ENCODE assay signal across 16 mouse cellular contexts in genomic region chr13:112523346-112523970, GRCm38 (mm10).
"Had no signal": no experiment of that assay in that cellular context is flagged by ENCODE, and none has a peak within 500 bp of the region (broad histone marks: within the 10 kb centered on the region; RNA-seq: fewer than 3 reads in every experiment).

No protein-coding gene starts in this region.

- DNase-seq: kidney, postnatal 4 days; liver; liver, embryonic 13.5 days; lung, adult 18-20 months; lung, postnatal 4 days; retina, postnatal 1 day; right cerebral cortex, postnatal 4 days; thymus, adult 2 months; thymus, postnatal 25 days had no signal

- H3K4me2 ChIP-seq: intestine, embryonic 15.5 days; limb, embryonic 12.5 days; liver, embryonic 13.5 days; midbrain, embryonic 15.5 days; neural tube, embryonic 13.5 days; stomach, embryonic 15.5 days had no signal

- H3K4me1 ChIP-seq: intestine, embryonic 15.5 days; limb, embryonic 12.5 days; liver, embryonic 13.5 days; midbrain, embryonic 10.5 days; midbrain, embryonic 15.5 days; neural tube, embryonic 13.5 days; stomach, embryonic 15.5 days had no signal

- H3K9me3 ChIP-seq: intestine, embryonic 15.5 days; liver, embryonic 13.5 days; midbrain, embryonic 15.5 days; stomach, embryonic 15.5 days had no signal

- H3K27me3 ChIP-seq: intestine, embryonic 15.5 days; limb, embryonic 12.5 days; liver, embryonic 13.5 days; midbrain, embryonic 15.5 days; neural tube, embryonic 13.5 days; stomach, embryonic 15.5 days had no signal

- H3K36me3 ChIP-seq: intestine, embryonic 15.5 days; limb, embryonic 12.5 days; liver, embryonic 13.5 days; midbrain, embryonic 10.5 days; midbrain, embryonic 15.5 days; neural tube, embryonic 13.5 days; stomach, embryonic 15.5 days had no signal

- H3K4me3 ChIP-seq: intestine, embryonic 15.5 days; layer of hippocampus, adult 2 months; limb, embryonic 12.5 days; liver, embryonic 13.5 days; midbrain, embryonic 10.5 days; midbrain, embryonic 15.5 days; neural tube, embryonic 13.5 days; stomach, embryonic 15.5 days had no signal

- ATAC-seq: intestine, embryonic 15.5 days; midbrain, embryonic 15.5 days had no signal

- H3K27ac ChIP-seq: intestine, embryonic 15.5 days; layer of hippocampus, adult 2 months; limb, embryonic 12.5 days; liver, embryonic 13.5 days; midbrain, embryonic 10.5 days; midbrain, embryonic 15.5 days; neural tube, embryonic 13.5 days; stomach, embryonic 15.5 days had no signal

- H3K9ac ChIP-seq: intestine, embryonic 15.5 days; limb, embryonic 12.5 days; liver, embryonic 13.5 days; midbrain, embryonic 15.5 days; neural tube, embryonic 13.5 days; stomach, embryonic 15.5 days had no signal
